Mouse (Mus musculus) myocyte (in vitro differentiated cells): ENCODE results near the gene Gm21988. TPM values are rescaled to one million over a fixed set of nuclear protein-coding genes. Genes with fewer than 3 reads are reported as not detected.

Experiments
- H3K27me3 ChIP-seq: one replicate; pipeline ENCODE4 v1.6.1; 2011; ENCODE audit not compliant: control insufficient read depth, insufficient read depth, insufficient read length
- H3K36me3 ChIP-seq: one replicate; pipeline ENCODE4 v1.6.1; 2011; ENCODE audit not compliant: control insufficient read depth, insufficient read depth
- H3K4me2 ChIP-seq: one replicate; pipeline ENCODE4 v1.6.1; 2011; ENCODE audit warnings: low read depth, control low read depth
- H3K4me3 ChIP-seq: one replicate; pipeline ENCODE4 v1.5.1; 2011; ENCODE audit warnings: mild to moderate bottlenecking, control low read depth, moderate library complexity
- H3K79me2 ChIP-seq: one replicate; pipeline ENCODE4 v1.6.1; 2011; ENCODE audit not compliant: control insufficient read depth, insufficient read depth
- H3ac ChIP-seq: one replicate; pipeline ENCODE4 v1.6.1; 2011; ENCODE audit not compliant: control insufficient read depth, insufficient read length
- CEBPB ChIP-seq: IDR thresholded peaks from 2 replicates; pipeline ENCODE4 v1.6.1; 2011; ENCODE audit warnings: mild to moderate bottlenecking, moderate library complexity; ENCODE audit not compliant: poor library complexity, insufficient read depth, severe bottlenecking
- E2F4 ChIP-seq: IDR thresholded peaks from one replicate; pipeline ENCODE4 v1.6.1; 2011; ENCODE audit warnings: mild to moderate bottlenecking, control low read depth, moderate library complexity; ENCODE audit not compliant: insufficient read depth
- MAX ChIP-seq: IDR thresholded peaks from one replicate; pipeline ENCODE4 v1.6.1; 2011; ENCODE audit warnings: low read depth, mild to moderate bottlenecking, control low read depth
- MYOD1 ChIP-seq, 3 experiments: IDR thresholded peaks; one replicate each; pipeline ENCODE4 v1.6.1; 2011; ENCODE audit warnings: control low read depth in 2 of 3, low read depth in 2 of 3, mild to moderate bottlenecking in 2 of 3, moderate library complexity in 1 of 3; ENCODE audit not compliant: insufficient read length in 2 of 3, control insufficient read depth in 1 of 3
- POLR2A ChIP-seq: IDR thresholded peaks from one replicate; pipeline ENCODE4 v1.6.1; 2011; ENCODE audit warnings: low read depth, mild to moderate bottlenecking, control low read depth, moderate library complexity; ENCODE audit not compliant: insufficient read length
- POLR2AphosphoS2 ChIP-seq: IDR thresholded peaks from one replicate; pipeline ENCODE4 v1.6.1; 2011; ENCODE audit warnings: low read depth, control low read depth; ENCODE audit not compliant: insufficient read length
- REST ChIP-seq: IDR thresholded peaks from one replicate; pipeline ENCODE4 v1.6.1; 2011; ENCODE audit warnings: mild to moderate bottlenecking, control low read depth, moderate library complexity; ENCODE audit not compliant: insufficient read depth, insufficient read length
- SRF ChIP-seq: IDR thresholded peaks from one replicate; pipeline ENCODE4 v1.6.1; 2011; ENCODE audit warnings: low read depth; ENCODE audit not compliant: control insufficient read depth, insufficient read length
- TCF12 ChIP-seq: IDR thresholded peaks from one replicate; pipeline ENCODE4 v1.6.1; 2011; ENCODE audit warnings: mild to moderate bottlenecking, control low read depth; ENCODE audit not compliant: poor library complexity, insufficient read depth, severe bottlenecking
- TCF3 ChIP-seq: IDR thresholded peaks from one replicate; pipeline ENCODE4 v1.6.1; 2011; ENCODE audit warnings: low read depth, control low read depth; ENCODE audit not compliant: insufficient read length
- USF1 ChIP-seq: IDR thresholded peaks from one replicate; pipeline ENCODE4 v1.6.1; 2011; ENCODE audit warnings: low read depth, mild to moderate bottlenecking, control low read depth, moderate library complexity
- polyA plus RNA-seq: library from polyadenylated mRNA; unstranded; fragments of >200 nt; fragmentation: generic; extraction: Trizol; gene quantifications from one replicate; pipeline ENCODE4 v1.2.1, GENCODE M21; 2012; ENCODE audit warnings: missing spikeins

The Gm21988 gene
- polyA plus RNA-seq, 1 experiment = 9.2 TPM

- H3K4me3 ChIP-seq = no peak overlapping the region
These were observed 37.9 kb downstream of the Gm21988 start for GRCm38 (mm10) chr11:70201691-70202090.

GRCm38 (mm10) chr11:70200036-70200608, 39.5 kb downstream of the Gm21988 start:
- peak overlapping the region; percentile 67 for H3K4me2 ChIP-seq
- peak; percentile 37 for TF ChIP-seq USF1
- TF ChIP-seq TCF12 = no peak
- no peak overlapping the region for H3K4me3 ChIP-seq
- H3K36me3 ChIP-seq = no peaks in the 10 kb centered on the region
- no peak overlapping the region for H3ac ChIP-seq
- H3K27me3 ChIP-seq = no peaks in the 10 kb centered on the region
- no peaks in the 10 kb centered on the region for H3K79me2 ChIP-seq

More at GRCm38 (mm10) chr11:70201691-70202090, 37.9 kb downstream of the Gm21988 start:
- no peaks in the 10 kb centered on the region for H3K36me3 ChIP-seq
- TF ChIP-seq TCF3 (no peak), E2F4 (no peak), MYOD1 (IDR thresholded peaks at IDR 0.05; ENCODE audit: control insufficient read depth in 1 of 3, insufficient read length in 2 of 3, low read depth in 2 of 3) (no peak), POLR2A (no peak), MAX (no peak), USF1 (no peak), TCF12 (no peak)
- H3ac ChIP-seq = no peak overlapping the region
- no peaks in the 10 kb centered on the region for H3K79me2 ChIP-seq
- no peak overlapping the region for H3K4me2 ChIP-seq
- H3K27me3 ChIP-seq = no peaks in the 10 kb centered on the region

GRCm38 (mm10) chr11:70199107-70199506, 40.5 kb downstream of the Gm21988 start:
- Histone ChIP-seq H3ac (no peak overlapping the region), H3K4me3 (peak overlapping the region; percentile 2), H3K27me3 (no peaks in the 10 kb centered on the region), H3K79me2 (no peaks in the 10 kb centered on the region), H3K4me2 (peak overlapping the region; percentile 67), H3K36me3 (no peaks in the 10 kb centered on the region)
- TF ChIP-seq REST (no peak), POLR2A (no peak)

GRCm38 (mm10) chr11:70198332-70198731, 41.3 kb downstream of the Gm21988 start:
- no peak overlapping the region for H3K4me3 ChIP-seq
- H3K4me2 ChIP-seq = peak overlapping the region; percentile 67

GRCm38 (mm10) chr11:70193354-70194285, 46.0 kb downstream of the Gm21988 start:
- no peaks in the 10 kb centered on the region for H3K27me3 ChIP-seq
- no peaks in the 10 kb centered on the region for H3K79me2 ChIP-seq
- peak overlapping the region; percentile 45 for H3K4me2 ChIP-seq
- no peak for TF ChIP-seq REST
- no peak for TF ChIP-seq USF1
- TF ChIP-seq CEBPB = 0 out of 2 replicates have a peak, but pooled peaks have one; percentile 6
- peak in 2 of 3 experiments; percentile 35 to 46 for TF ChIP-seq MYOD1 (IDR thresholded peaks at IDR 0.05; ENCODE audit: control insufficient read depth in 1 of 3, insufficient read length in 2 of 3, low read depth in 2 of 3)
- H3K4me3 ChIP-seq = no peak overlapping the region
- H3K36me3 ChIP-seq = no peaks in the 10 kb centered on the region
- H3ac ChIP-seq = no peak overlapping the region

More at GRCm38 (mm10) chr11:70198332-70198731, 41.3 kb downstream of the Gm21988 start:
- TF ChIP-seq SRF (no peak), CEBPB (peak; percentile 91)
- Histone ChIP-seq H3K79me2 (no peaks in the 10 kb centered on the region), H3K36me3 (no peaks in the 10 kb centered on the region), H3ac (no peak overlapping the region), H3K27me3 (no peaks in the 10 kb centered on the region)

- Histone ChIP-seq H3K36me3 (no peaks in the 10 kb centered on the region), H3K27me3 (no peaks in the 10 kb centered on the region), H3K79me2 (no peaks in the 10 kb centered on the region), H3K4me3 (no peak overlapping the region), H3ac (no peak overlapping the region), H3K4me2 (peak overlapping the region; percentile 58)
- no peak for TF ChIP-seq POLR2AphosphoS2
- no peak for TF ChIP-seq E2F4
These were observed 47.5 kb downstream of the Gm21988 start for GRCm38 (mm10) chr11:70192157-70192556.
